Mouse (Mus musculus): ENCODE data around the gene Sft2d2. TPM values are rescaled to one million over a fixed set of nuclear protein-coding genes. Genes with fewer than 3 reads are reported as not detected.

Gene Sft2d2
- total and polyA plus RNA-seq, 3 experiments = 26.0 to 31.6 (median 27.2) TPM

DNA sequence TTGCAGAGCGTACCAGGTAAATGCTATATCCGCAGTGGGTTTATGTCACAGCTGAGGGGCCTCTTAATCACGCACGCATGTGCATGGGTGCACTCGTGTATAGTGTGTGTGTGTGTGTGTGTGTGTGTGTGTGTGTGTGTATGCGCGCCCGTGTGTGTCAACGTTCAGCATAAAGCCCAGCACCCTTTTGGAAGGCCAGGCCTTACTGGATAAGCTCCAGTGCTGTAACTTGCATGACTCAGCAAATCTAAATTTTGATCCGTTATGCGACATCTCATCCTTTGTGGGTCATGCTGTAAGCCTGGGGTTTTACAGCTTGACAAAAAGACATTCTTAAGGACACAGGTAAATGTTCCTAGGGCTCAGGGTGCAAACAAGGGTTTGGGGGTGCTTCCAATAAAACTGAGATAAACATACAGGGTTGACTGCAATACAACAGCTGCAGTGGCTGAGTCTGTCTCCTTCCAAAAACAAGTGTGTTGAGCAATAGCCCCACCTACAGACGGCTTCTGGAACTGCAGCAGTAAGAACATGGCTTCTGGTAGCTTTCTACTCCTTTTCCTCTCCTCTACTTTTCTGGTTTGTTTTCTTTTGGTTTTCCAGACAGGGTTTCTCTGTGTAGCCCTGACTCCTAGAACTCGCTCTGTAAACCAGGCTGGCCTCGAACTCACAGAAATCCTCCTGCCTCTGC, 61.9 kb downstream of the Sft2d2 start (continued):
- TF ChIP-seq MAZ (IDR thresholded peaks at IDR 0.05; ENCODE audit: low read depth, low read length) = no peak
- no peak for TF ChIP-seq TBP (conservative IDR thresholded peaks at IDR 0.05; ENCODE audit: low read depth, low read length)
- no peak for TF ChIP-seq RCOR1 (conservative IDR thresholded peaks at IDR 0.05; ENCODE audit: low read depth, low read length)
- no peak for TF ChIP-seq ETS1 (conservative IDR thresholded peaks at IDR 0.05; ENCODE audit: low read depth, low read length)
- no peak for TF ChIP-seq JUN (IDR thresholded peaks at IDR 0.05; ENCODE audit: insufficient read depth, low read depth, low read length)
- TF ChIP-seq EP300 (IDR thresholded peaks at IDR 0.05; ENCODE audit: low read length) = no peak

DNA sequence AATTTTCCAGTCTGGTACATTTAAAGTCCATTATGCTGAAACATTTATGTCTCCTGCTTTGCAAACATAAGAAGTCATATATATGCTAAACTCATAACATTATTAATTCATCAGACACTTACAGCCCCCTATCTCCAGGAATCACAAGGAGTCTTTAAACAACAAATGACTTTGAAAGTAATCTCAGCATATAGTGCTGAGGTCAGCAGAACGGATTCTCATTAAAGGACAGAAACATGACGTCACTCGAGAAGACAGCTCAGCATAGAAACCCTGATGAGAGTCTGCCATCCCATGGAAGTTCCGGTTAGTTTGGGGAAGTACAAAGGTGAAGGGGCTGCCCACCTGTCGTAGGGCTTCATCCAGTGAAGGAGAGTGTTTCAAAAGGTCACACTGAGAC, 64.7 kb downstream of the Sft2d2 start:
- H3K4me3 ChIP-seq (replicated peaks in 1 of 3; ENCODE audit: low read depth in 2 of 3, low read length in 2 of 3, poor library complexity in 1 of 3) = no peak overlapping the region
- in situ Hi-C loops (cut with MboI; ENCODE audit: low pct_ligation_motif_present, low pct_unique_long_range_greater_than_20kb, low sequenced_read_pairs) (no loop called here), dilution Hi-C loops (cut with MboI; ENCODE audit: extremely low pct_ligation_motif_present, extremely low pct_unique_long_range_greater_than_20kb, low sequenced_read_pairs) (no loop called here)
- H3K36me3 ChIP-seq (replicated peaks in 1 of 2; ENCODE audit: control insufficient read depth in 1 of 2, insufficient read depth in 1 of 2, low read length in 1 of 2) = no peaks in the 10 kb centered on the region
- peak overlapping the region; percentile 50; the same call in 1 of the 2 replicates for H3K4me2 ChIP-seq (ENCODE audit: insufficient read depth, low read depth, poor library complexity, severe bottlenecking)
- TF ChIP-seq RCOR1 (conservative IDR thresholded peaks at IDR 0.05; ENCODE audit: low read depth, low read length) (no peak), MXI1 (IDR thresholded peaks at IDR 0.05; ENCODE audit: low read depth, low read length) (no peak), NELFE (IDR thresholded peaks at IDR 0.05; ENCODE audit: low read depth, low read length) (no peak), CHD2 (IDR thresholded peaks at IDR 0.05; ENCODE audit: low read length) (no peak), EP300 (IDR thresholded peaks at IDR 0.05; ENCODE audit: low read length) (no peak), USF2 (conservative IDR thresholded peaks at IDR 0.05; ENCODE audit: low read depth, low read length) (no peak), MYC (IDR thresholded peaks at IDR 0.05; ENCODE audit: low read depth, low read length) (no peak), SMC3 (IDR thresholded peaks at IDR 0.05; ENCODE audit: low read depth, low read length) (no peak), JUN (IDR thresholded peaks at IDR 0.05; ENCODE audit: insufficient read depth, low read depth, low read length) (peak; percentile 43), JUND (conservative IDR thresholded peaks at IDR 0.05; ENCODE audit: low read depth, low read length) (peak; percentile 44; the same call in 1 of the 2 replicates), ZMIZ1 (IDR thresholded peaks at IDR 0.05; ENCODE audit: low read depth, low read length) (no peak), ELF1 (IDR thresholded peaks at IDR 0.05; ENCODE audit: low read depth, low read length) (no peak), GABPA (IDR thresholded peaks at IDR 0.05; ENCODE audit: insufficient replicate concordance, low read depth, low read length) (no peak), USF1 (IDR thresholded peaks at IDR 0.05; ENCODE audit: low read depth, low read length) (no peak), MAFK (IDR thresholded peaks at IDR 0.05; ENCODE audit: insufficient replicate concordance, low read length) (peak; percentile 99), POLR2A (IDR thresholded peaks at IDR 0.05; ENCODE audit: low read depth, low read length) (no peak), KAT2A (IDR thresholded peaks at IDR 0.05; ENCODE audit: insufficient replicate concordance, low read length) (no peak), PAX5 (IDR thresholded peaks at IDR 0.05; ENCODE audit: low read length) (no peak), CHD1 (IDR thresholded peaks at IDR 0.05; ENCODE audit: low read depth, low read length) (no peak)
- no peak overlapping the region for H3K9ac ChIP-seq (ENCODE audit: insufficient read depth, low read depth)
- no peaks in the 10 kb centered on the region for H3K79me2 ChIP-seq (replicated peaks; ENCODE audit: control insufficient read depth, extremely low read depth, insufficient read depth, poor library complexity, severe bottlenecking)
- no peaks in the 10 kb centered on the region for H3K27me3 ChIP-seq (replicated peaks)
- peak; percentile 4 for DNase-seq (ENCODE audit: extremely low read depth)
- no peak overlapping the region for H3K27ac ChIP-seq (ENCODE audit: insufficient read depth, low read depth)
- H3K4me1 ChIP-seq (ENCODE audit: control insufficient read depth in 1 of 2, insufficient read depth in 2 of 2) = peaks cover 8 to 28% of the 10 kb centered on the region in 2 experiments
- no peaks in the 10 kb centered on the region for H3K9me3 ChIP-seq (replicated peaks; ENCODE audit: low read length)

Other genes with a start within 250 kb of the Sft2d2 start
- gene Tbx19, start 33.7 kb downstream of the Sft2d2 start, total RNA-seq (2012; rRNA removed) = 0.04 TPM in 1 of 2 replicates, not detected in the other
- gene Tbx19, start 33.7 kb downstream of the Sft2d2 start, total RNA-seq (2014; rRNA removed) = 0.44 TPM in 1 of 2 replicates, not detected in the other
- gene Tbx19, start 33.7 kb downstream of the Sft2d2 start, polyA plus RNA-seq (2012; ENCODE audit: insufficient read length, low read depth) = 0.52 and 0.66 TPM in 2 replicates
- 34.0 and 36.1 TPM in 2 replicates for gene Tiprl, start 42.6 kb upstream of the Sft2d2 start, total RNA-seq (2012; rRNA removed)
- 82.2 and 83.2 TPM in 2 replicates for gene Tiprl, start 42.6 kb upstream of the Sft2d2 start, total RNA-seq (2014; rRNA removed)
- gene Tiprl, start 42.6 kb upstream of the Sft2d2 start, polyA plus RNA-seq (2012; ENCODE audit: insufficient read length, low read depth) = 45.7 and 55.1 TPM in 2 replicates
- gene Gpr161, start 101.4 kb upstream of the Sft2d2 start, total RNA-seq (2012; rRNA removed) = 0.08 and 0.17 TPM in 2 replicates
- gene Gpr161, start 101.4 kb upstream of the Sft2d2 start, total RNA-seq (2014; rRNA removed) = 0.09 TPM in 1 of 2 replicates, not detected in the other
- 0.11 and 0.23 TPM in 2 replicates for gene Gpr161, start 101.4 kb upstream of the Sft2d2 start, polyA plus RNA-seq (2012; ENCODE audit: insufficient read length, low read depth)